Mouse (Mus musculus) bone marrow, adult 2 months (tissue): Measurements from ENCODE around the gene Mms19. TPM values are rescaled to one million over a fixed set of nuclear protein-coding genes. Genes with fewer than 3 reads are reported as not detected.

Experiments used
- H3K27ac ChIP-seq: fragments of 200-500 bp; 2 replicates; pipeline ENCODE4 v1.5.1; 2012; ENCODE audit warnings: low read depth, mild to moderate bottlenecking, control low read depth, inconsistent platforms, low read length; ENCODE audit not compliant: control insufficient read depth, poor library complexity, insufficient read depth
- H3K4me1 ChIP-seq: fragments of 200-500 bp; 2 replicates; pipeline ENCODE4 v1.6.1; 2011; ENCODE audit warnings: low read length; ENCODE audit not compliant: control insufficient read depth, insufficient read depth
- H3K4me3 ChIP-seq: fragments of 200-500 bp; replicated peaks from 2 replicates; pipeline ENCODE3; 2011; ENCODE audit warnings: mild to moderate bottlenecking, low read depth, low read length, control low read depth; ENCODE audit not compliant: control insufficient read depth
- CTCF ChIP-seq: fragments of 200-500 bp; IDR thresholded peaks from 2 replicates; pipeline ENCODE4 v1.5.1; 2011; ENCODE audit warnings: low read length, control low read depth; ENCODE audit not compliant: control insufficient read depth, insufficient read depth
- POLR2A ChIP-seq: fragments of 200-500 bp; IDR thresholded peaks from 2 replicates; pipeline ENCODE4 v1.6.1; 2011; ENCODE audit warnings: low read depth, mild to moderate bottlenecking, control low read depth, low read length, borderline replicate concordance; ENCODE audit not compliant: control insufficient read depth
- WGBS: fragments of 180-500 bp; shearing (Covaris S2); methylation state at CpG from one replicate; pipeline ENCODE4 v1.1.7; 2018; 5-methylcytosine and 5-hydroxymethylcytosine counted together
- polyA plus RNA-seq: library from polyadenylated mRNA; stranded (reverse); fragments of >200 nt; gene quantifications from 2 replicates; pipeline ENCODE4 v1.2.4, GENCODE M21; 2011; ENCODE audit warnings: low replicate concordance; ENCODE audit not compliant: missing spikeins, insufficient read depth, insufficient read length

Mms19 gene
- polyA plus RNA-seq, 1 experiment: 45.8 TPM

GRCm38 (mm10) chr19:42001253-42001980, 20.5 kb upstream of the Mms19 start:
- 44% methylated on average over 12 of the region's 12 CpGs for WGBS
- Histone ChIP-seq H3K27ac (peak overlapping the region; percentile 38; the same call in 1 of the 2 replicates), H3K4me1 (peaks cover 12% of the 10 kb centered on the region), H3K4me3 (no peak overlapping the region)
- TF ChIP-seq CTCF (no peak), POLR2A (no peak)

GRCm38 (mm10) chr19:42000446-42000958, 19.5 kb upstream of the Mms19 start:
- Histone ChIP-seq H3K4me1 (peaks cover 10% of the 10 kb centered on the region), H3K27ac (peak overlapping the region; percentile 38), H3K4me3 (no peak overlapping the region)
- WGBS: 63% methylated on average over 4 of the region's 4 CpGs
- TF ChIP-seq POLR2A (no peak), CTCF (no peak)

- H3K4me3 ChIP-seq: no peak overlapping the region
- H3K4me1 ChIP-seq: peaks cover 5% of the 10 kb centered on the region
- H3K27ac ChIP-seq: peak overlapping the region; percentile 62
- WGBS: 38% methylated on average over 4 of the region's 4 CpGs
- TF ChIP-seq POLR2A: no peak
- no peak for TF ChIP-seq CTCF
Observed at GRCm38 (mm10) chr19:41999688-42000283, 18.8 kb upstream of the Mms19 start.

GRCm38 (mm10) chr19:41998770-41999548, 18.0 kb upstream of the Mms19 start:
- Histone ChIP-seq H3K27ac (peak overlapping the region; percentile 62), H3K4me3 (no peak overlapping the region), H3K4me1 (peaks cover 7% of the 10 kb centered on the region)
- TF ChIP-seq POLR2A (no peak), CTCF (no peak)
- 85% methylated on average over 9 of the region's 9 CpGs for WGBS

- 87% methylated on average over 10 of the region's 10 CpGs for whole genome bisulfite sequencing
- no peak for TF ChIP-seq CTCF
- TF ChIP-seq POLR2A: no peak
- peaks cover 11% of the 10 kb centered on the region for H3K4me1 ChIP-seq
Observed at GRCm38 (mm10) chr19:41997090-41997489, 16.1 kb upstream of the Mms19 start.

GRCm38 (mm10) chr19:41995483-41995882, 14.5 kb upstream of the Mms19 start:
- Histone ChIP-seq H3K4me3 (no peak overlapping the region), H3K27ac (no peak overlapping the region), H3K4me1 (peaks cover 11% of the 10 kb centered on the region)
- TF ChIP-seq CTCF (no peak), POLR2A (no peak)
- WGBS: 97% methylated on average over 1 of the region's 1 CpGs

More at GRCm38 (mm10) chr19:41997090-41997489, 16.1 kb upstream of the Mms19 start:
- H3K27ac ChIP-seq: no peak overlapping the region
- H3K4me3 ChIP-seq: no peak overlapping the region

GRCm38 (mm10) chr19:41994023-41994422, 13.1 kb upstream of the Mms19 start:
- Histone ChIP-seq H3K4me3 (no peak overlapping the region), H3K4me1 (peaks cover 10% of the 10 kb centered on the region), H3K27ac (peak overlapping the region; percentile 64; the same call in 1 of the 2 replicates)
- TF ChIP-seq CTCF (no peak), POLR2A (no peak)
- WGBS: 78% methylated on average over 7 of the region's 7 CpGs

- Histone ChIP-seq H3K4me1 (peaks cover 10% of the 10 kb centered on the region), H3K27ac (no peak overlapping the region), H3K4me3 (no peak overlapping the region)
- TF ChIP-seq POLR2A (no peak), CTCF (no peak)
- WGBS: 65% methylated on average over 6 of the region's 6 CpGs
Observed at GRCm38 (mm10) chr19:41993484-41993883, 12.5 kb upstream of the Mms19 start.
